Mouse (Mus musculus) heart, embryonic 12.5 days (tissue): ENCODE measurements around the gene Il11ra1. TPM values are rescaled to one million over a fixed set of nuclear protein-coding genes. Genes with fewer than 3 reads are reported as not detected.
"Not testable (repeated sequence)": the region's sequence is repeated elsewhere in the genome, so short reads cannot be mapped to it uniquely, and the experiment has no call there.

Experiments used
- ATAC-seq: fragments of 200-750 bp; cut with Nextera tagmentation; 2 replicates; pipeline ENCODE4 v1.8.0; 2017; ENCODE audit warnings: moderate TSS enrichment, moderate library complexity; ENCODE audit not compliant: insufficient number of reproducible peaks, low FRiP score
- H3K27ac ChIP-seq: fragments of 300-500 bp; sonication (generic); 2 replicates; pipeline ENCODE4 v1.5.1; 2016; ENCODE audit warnings: mild to moderate bottlenecking, moderate library complexity; ENCODE audit not compliant: poor library complexity, severe bottlenecking
- H3K27me3 ChIP-seq: fragments of 300-500 bp; sonication (generic); replicated peaks from 2 replicates; pipeline ENCODE4 v1.6.1; 2016; ENCODE audit warnings: mild to moderate bottlenecking, moderate library complexity
- H3K36me3 ChIP-seq: fragments of 300-500 bp; sonication (generic); 2 replicates; pipeline ENCODE4 v1.6.1; 2016; ENCODE audit warnings: mild to moderate bottlenecking, moderate library complexity
- H3K4me1 ChIP-seq: fragments of 300-500 bp; sonication (generic); replicated peaks from 2 replicates; pipeline ENCODE4 v1.6.1; 2016; ENCODE audit warnings: mild to moderate bottlenecking
- H3K4me2 ChIP-seq: fragments of 300-500 bp; sonication (generic); 2 replicates; pipeline ENCODE4 v1.6.1; 2016; ENCODE audit warnings: mild to moderate bottlenecking, moderate library complexity
- H3K4me3 ChIP-seq: fragments of 300-500 bp; sonication (generic); 2 replicates; pipeline ENCODE4 v1.5.1; 2016; ENCODE audit warnings: mild to moderate bottlenecking
- H3K9ac ChIP-seq: fragments of 300-500 bp; sonication (generic); 2 replicates; pipeline ENCODE4 v1.6.1; 2016; ENCODE audit warnings: mild to moderate bottlenecking, moderate library complexity
- H3K9me3 ChIP-seq: fragments of 300-500 bp; sonication (generic); replicated peaks from 2 replicates; pipeline ENCODE4 v1.6.1; 2016; ENCODE audit warnings: mild to moderate bottlenecking, moderate library complexity
- WGBS: fragments of 180-500 bp; shearing (Covaris S2); methylation state at CpG from one replicate; pipeline ENCODE4 v1.1.7; 2016; 5-methylcytosine and 5-hydroxymethylcytosine counted together
- polyA plus RNA-seq: library from polyadenylated mRNA; unstranded; fragments of >200 nt; fragmentation: Nextera tagmentation; extraction: Ambion mirVana; gene quantifications from 2 replicates; pipeline ENCODE4 v1.2.1, GENCODE M21; 2016

The Il11ra1 gene
- polyA plus RNA-seq, 1 experiment from 2014 or later, result 148 TPM

DNA sequence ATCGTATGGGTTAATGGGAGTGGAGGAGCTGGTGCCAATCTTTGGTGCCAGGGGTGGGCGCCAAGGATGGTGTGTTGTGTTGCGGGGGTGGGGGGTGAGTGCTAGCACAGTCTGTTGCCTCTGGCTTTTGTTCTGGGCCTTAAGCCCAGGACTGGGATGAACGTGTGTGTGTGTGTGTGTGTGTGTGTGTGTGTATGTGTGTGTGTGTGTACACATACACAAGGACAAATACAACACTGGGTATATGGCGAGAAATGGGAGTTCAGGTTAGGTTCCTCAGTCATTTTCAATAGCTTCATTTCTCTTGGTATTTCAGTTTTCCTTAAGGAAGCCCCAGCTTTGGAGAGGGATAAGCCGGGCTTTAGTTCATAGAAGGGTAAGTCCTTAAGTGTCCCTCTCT lies 63.4 kb downstream of the Il11ra1 start:
- WGBS, result 69% methylated on average over 5 of the region's 6 CpGs
- ATAC-seq, H3K9me3 ChIP-seq, H3K27me3 ChIP-seq, H3K4me3 ChIP-seq: not testable (repeated sequence)
- H3K4me1 ChIP-seq, result peaks cover 38% of the 10 kb centered on the region
- H3K9ac ChIP-seq, result 0 out of 2 replicates have a peak overlapping the region, but pooled peaks have one; percentile 67
- H3K27ac ChIP-seq, result peak overlapping the region; percentile 97; the same call in 1 of the 2 replicates
- peaks cover 35% of the 10 kb centered on the region for H3K36me3 ChIP-seq
- peak overlapping the region; percentile 81 for H3K4me2 ChIP-seq

GRCm38 (mm10) chr4:41767301-41767700 lies 67.5 kb downstream of the Il11ra1 start:
- H3K9me3 ChIP-seq, H3K4me2 ChIP-seq, ATAC-seq, H3K27ac ChIP-seq, H3K27me3 ChIP-seq, H3K4me1 ChIP-seq, H3K9ac ChIP-seq, H3K4me3 ChIP-seq: not testable (repeated sequence)
- 76% methylated on average over 10 of the region's 10 CpGs for WGBS
- H3K36me3 ChIP-seq, result peaks cover 35% of the 10 kb centered on the region

- ATAC-seq, H3K27ac ChIP-seq, H3K27me3 ChIP-seq, H3K9me3 ChIP-seq, H3K4me1 ChIP-seq: not testable (repeated sequence)
- Histone ChIP-seq H3K36me3 (peaks cover 12% of the 10 kb centered on the region; the same call in 1 of the 2 replicates), H3K4me2 (peak overlapping the region; percentile 61), H3K4me3 (peak overlapping the region; percentile 38), H3K9ac (0 out of 2 replicates have a peak overlapping the region, but pooled peaks have one; percentile 45)
- WGBS, result 4% methylated on average over 8 of the region's 16 CpGs
Measured at GRCm38 (mm10) chr4:41772946-41773345, 73.2 kb downstream of the Il11ra1 start.

GRCm38 (mm10) chr4:41773502-41773901 lies 73.7 kb downstream of the Il11ra1 start:
- H3K9me3 ChIP-seq, H3K27ac ChIP-seq, H3K36me3 ChIP-seq, H3K27me3 ChIP-seq, ATAC-seq, H3K4me1 ChIP-seq, H3K9ac ChIP-seq: not testable (repeated sequence)
- WGBS, result under 1% methylated on average over 24 of the region's 25 CpGs
- H3K4me3 ChIP-seq, result peak overlapping the region; percentile 49
- peak overlapping the region; percentile 59 for H3K4me2 ChIP-seq

DNA sequence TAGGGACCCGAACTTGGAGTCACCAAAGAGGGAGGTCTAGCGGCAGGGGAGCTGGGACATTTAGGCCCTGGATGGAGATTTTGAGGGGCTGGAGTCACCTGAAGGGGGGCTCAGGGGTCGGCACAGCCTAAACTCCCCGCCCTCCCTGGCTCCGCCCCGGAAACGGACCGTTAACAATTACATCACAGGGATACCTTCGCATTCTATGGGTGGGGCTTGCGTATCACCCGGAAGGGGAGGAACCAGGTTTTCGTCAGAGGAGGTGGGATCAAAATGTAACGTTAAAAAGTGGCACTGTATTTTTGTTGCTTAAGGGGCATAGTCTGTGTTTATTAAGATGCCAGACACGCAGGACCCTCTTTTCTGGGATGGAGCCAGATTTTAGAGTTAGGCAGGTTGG lies 74.2 kb downstream of the Il11ra1 start, which contains the start of gene Ccl27a:
Ccl27a (minus strand) TSS at position 246 of the 400 bp plus-strand sequence.
- not testable (repeated sequence) for H3K27me3 ChIP-seq, H3K4me1 ChIP-seq, ATAC-seq, H3K36me3 ChIP-seq, H3K9me3 ChIP-seq
- H3K4me2 ChIP-seq, result peak within 1 kb of the TSS; percentile 61
- H3K9ac ChIP-seq, result 0 out of 2 replicates have a peak within 1 kb of the TSS, but pooled peaks have one; percentile 45
- H3K4me3 ChIP-seq, result peak within 1 kb of the TSS; percentile 49
- under 1% methylated on average over 12 of the region's 14 CpGs for WGBS
- peak within 1 kb of the TSS; percentile 68 for H3K27ac ChIP-seq

GRCm38 (mm10) chr4:41774506-41774905 lies 74.7 kb downstream of the Il11ra1 start:
- H3K27me3 ChIP-seq, result not testable (repeated sequence)

GRCm38 (mm10) chr4:41775840-41776239 lies 76.1 kb downstream of the Il11ra1 start:
- not testable (repeated sequence) for H3K27me3 ChIP-seq, H3K9me3 ChIP-seq, H3K4me1 ChIP-seq, H3K4me2 ChIP-seq, ATAC-seq, H3K4me3 ChIP-seq, H3K27ac ChIP-seq, H3K9ac ChIP-seq, H3K36me3 ChIP-seq
- 65% methylated on average over 1 of the region's 1 CpGs for WGBS

More at GRCm38 (mm10) chr4:41774506-41774905, 74.7 kb downstream of the Il11ra1 start:
- Histone ChIP-seq H3K4me3 (peak overlapping the region; percentile 37), H3K27ac (peak overlapping the region; percentile 68), H3K4me2 (peak overlapping the region; percentile 58)
- H3K36me3 ChIP-seq, ATAC-seq, H3K9ac ChIP-seq, H3K4me1 ChIP-seq, H3K9me3 ChIP-seq: not testable (repeated sequence)
- WGBS, result 63% methylated on average over 3 of the region's 3 CpGs

GRCm38 (mm10) chr4:41781271-41781670 lies 81.5 kb downstream of the Il11ra1 start:
- WGBS, result 20% methylated on average over 9 of the region's 9 CpGs
- H3K4me2 ChIP-seq, result peak overlapping the region; percentile 62
- H3K27me3 ChIP-seq, result not testable (repeated sequence)

GRCm38 (mm10) chr4:41781748-41782485 lies 82.1 kb downstream of the Il11ra1 start:
- H3K9me3 ChIP-seq, H3K4me1 ChIP-seq, H3K36me3 ChIP-seq, ATAC-seq, H3K27ac ChIP-seq, H3K27me3 ChIP-seq: not testable (repeated sequence)
- peak overlapping the region; percentile 6; the same call in 1 of the 2 replicates for H3K4me3 ChIP-seq
- 17% methylated on average over 17 of the region's 21 CpGs for WGBS
- peak overlapping the region; percentile 62 for H3K4me2 ChIP-seq
- peak overlapping the region; percentile 65 for H3K9ac ChIP-seq

More at GRCm38 (mm10) chr4:41781271-41781670, 81.5 kb downstream of the Il11ra1 start:
- not testable (repeated sequence) for H3K36me3 ChIP-seq, H3K9me3 ChIP-seq, H3K27ac ChIP-seq, H3K4me3 ChIP-seq, H3K4me1 ChIP-seq, ATAC-seq, H3K9ac ChIP-seq

DNA sequence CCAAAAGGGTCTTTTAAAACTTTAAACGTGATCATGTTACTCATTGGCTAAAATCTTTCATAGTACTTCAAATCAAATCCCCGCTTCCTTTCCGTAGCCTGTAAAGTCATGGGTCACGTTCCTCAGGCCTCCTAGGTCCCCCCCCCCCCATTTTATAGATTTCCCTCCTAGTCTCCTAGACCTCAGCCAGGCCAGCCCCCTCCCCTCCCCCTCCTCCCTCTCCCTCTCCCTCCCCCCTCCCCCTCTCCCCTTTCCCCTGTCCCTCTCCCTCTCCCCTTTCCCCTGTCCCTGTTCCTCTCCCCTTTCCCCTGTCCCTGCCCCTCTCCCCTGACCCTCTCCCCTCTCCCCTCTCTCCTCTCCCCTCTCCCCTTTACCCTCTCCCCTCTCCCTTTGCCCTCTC lies 82.9 kb downstream of the Il11ra1 start:
- ATAC-seq, H3K27me3 ChIP-seq: not testable (repeated sequence)
- WGBS, result 36% methylated on average over 4 of the region's 4 CpGs

GRCm38 (mm10) chr4:41783197-41783596 lies 83.4 kb downstream of the Il11ra1 start:
- not testable (repeated sequence) for H3K4me1 ChIP-seq, H3K9me3 ChIP-seq, ATAC-seq, H3K4me2 ChIP-seq, H3K36me3 ChIP-seq, H3K27me3 ChIP-seq, H3K9ac ChIP-seq, H3K27ac ChIP-seq, H3K4me3 ChIP-seq
- WGBS, result 53% methylated on average over 3 of the region's 3 CpGs

More for the DNA sequence above, 82.9 kb downstream of the Il11ra1 start:
- not testable (repeated sequence) for H3K4me3 ChIP-seq, H3K27ac ChIP-seq, H3K9ac ChIP-seq, H3K9me3 ChIP-seq, H3K36me3 ChIP-seq, H3K4me2 ChIP-seq, H3K4me1 ChIP-seq
